Mouse (Mus musculus) lung, embryonic 16.5 days (tissue): ENCODE measurements at regions not wholly inside any gene's neighbourhood (a gene's known extent, or its start where the extent isn't known, plus 50 kb on each side); places are given as distances from the start of the nearest gene placed in this dataset.

Experiments
- ATAC-seq: fragments of 200-750 bp; cut with Nextera tagmentation; 2 replicates; pipeline ENCODE4 v1.8.0; 2017; ENCODE audit warnings: low read depth, mild to moderate bottlenecking, moderate library complexity
- H3K27ac ChIP-seq: fragments of 300-500 bp; sonication (generic); 2 replicates; pipeline ENCODE4 v1.5.1; 2014; ENCODE audit warnings: mild to moderate bottlenecking, control low read depth, low read length
- H3K27me3 ChIP-seq: fragments of 300-500 bp; sonication (generic); 2 replicates; pipeline ENCODE4 v1.6.1; 2014; ENCODE audit warnings: low read depth, low read length, mixed read lengths; ENCODE audit not compliant: control insufficient read depth, insufficient read depth
- H3K36me3 ChIP-seq: fragments of 300-500 bp; sonication (generic); 2 replicates; pipeline ENCODE4 v1.6.1; 2014; ENCODE audit warnings: low read length; ENCODE audit not compliant: control insufficient read depth, insufficient read depth
- H3K4me1 ChIP-seq: fragments of 300-500 bp; sonication (generic); replicated peaks from 2 replicates; pipeline ENCODE4 v1.6.1; 2014; ENCODE audit warnings: low read length, mixed read lengths; ENCODE audit not compliant: control insufficient read depth, insufficient read depth
- H3K4me2 ChIP-seq: fragments of 300-500 bp; sonication (generic); 2 replicates; pipeline ENCODE4 v1.6.1; 2014; ENCODE audit warnings: low read depth, low read length, control low read depth
- H3K4me3 ChIP-seq: fragments of 300-500 bp; sonication (generic); 2 replicates; pipeline ENCODE4 v1.5.1; 2014; ENCODE audit warnings: mild to moderate bottlenecking, low read length, control low read depth
- H3K9ac ChIP-seq: fragments of 300-500 bp; sonication (generic); 2 replicates; pipeline ENCODE4 v1.6.1; 2014; ENCODE audit warnings: low read length, control low read depth
- H3K9me3 ChIP-seq: fragments of 300-500 bp; sonication (generic); 2 replicates; pipeline ENCODE4 v1.6.1; 2016; ENCODE audit warnings: low read length; ENCODE audit not compliant: control insufficient read depth
- WGBS: fragments of 180-500 bp; shearing (Covaris S2); extraction: QIAGEN DNeasy Blood & Tissue Kit; methylation state at CpG from one replicate; pipeline ENCODE4 v1.1.7; 2014; 5-methylcytosine and 5-hydroxymethylcytosine counted together

DNA sequence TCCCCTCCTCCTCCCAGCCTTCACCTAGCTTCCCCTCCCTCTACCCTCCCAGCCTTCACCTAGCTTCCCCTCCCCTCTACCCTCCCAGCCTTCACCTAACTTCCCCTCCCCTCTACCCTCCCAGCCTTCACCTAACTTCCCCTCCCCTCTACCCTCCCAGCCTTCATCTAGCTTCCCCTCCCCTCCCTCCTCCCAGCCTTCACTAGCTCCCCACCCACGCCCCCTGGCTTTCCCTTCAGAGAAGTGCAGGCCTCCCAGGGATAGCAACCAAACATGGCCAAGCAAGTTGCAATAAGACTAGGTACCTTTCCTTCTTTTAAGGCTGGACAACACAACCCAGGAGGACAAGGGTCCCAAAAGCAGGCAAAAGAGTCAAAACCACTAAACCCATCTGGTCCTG, 248.5 kb downstream of the Ankrd16 start:
- Histone ChIP-seq H3K27me3 (no peaks in the 10 kb centered on the region), H3K36me3 (no peaks in the 10 kb centered on the region), H3K4me1 (peaks cover 10% of the 10 kb centered on the region), H3K9ac (no peak overlapping the region), H3K9me3 (no peaks in the 10 kb centered on the region), H3K27ac (no peak overlapping the region), H3K4me3 (no peak overlapping the region), H3K4me2 (no peak overlapping the region)
- WGBS = 71% methylated on average over 1 of the region's 1 CpGs
- ATAC-seq = no peak

DNA sequence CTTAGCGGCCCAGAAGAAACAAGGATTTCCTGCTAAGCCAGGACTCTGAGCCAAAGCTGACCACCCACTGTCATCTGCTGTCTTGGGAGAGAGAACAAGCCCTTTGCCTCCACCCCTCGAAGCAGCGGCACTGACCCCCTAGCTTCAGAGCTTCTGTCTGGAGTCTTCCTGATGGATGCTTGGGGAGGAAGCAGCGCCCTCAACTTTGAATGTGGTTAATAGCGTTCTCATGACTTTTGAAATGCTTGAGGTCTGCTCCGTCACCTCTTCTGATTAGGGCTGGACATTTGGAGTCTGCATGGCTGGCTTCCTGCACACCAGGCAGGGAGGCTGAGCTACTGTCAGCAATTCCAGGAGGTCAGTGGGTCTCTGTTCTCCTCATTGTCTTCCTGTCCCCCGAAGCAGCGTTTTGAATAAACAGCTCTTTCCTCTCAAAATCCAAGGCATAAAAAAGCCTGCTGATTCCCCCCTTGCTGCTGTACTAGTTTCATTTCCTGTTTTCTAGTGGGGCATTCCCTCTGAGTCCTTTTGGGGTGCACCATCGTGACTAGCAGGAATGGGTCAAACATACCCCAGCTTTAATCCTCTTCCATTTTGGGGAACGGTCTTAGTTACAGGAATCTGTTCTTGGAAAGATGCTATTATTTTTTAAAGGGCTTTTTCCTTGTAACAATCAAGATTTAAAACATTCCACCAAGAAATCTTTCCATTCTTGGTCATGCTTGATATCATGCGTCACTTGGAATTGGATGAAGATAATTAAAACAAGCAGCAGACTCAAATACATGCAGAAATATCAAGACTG, 256.0 kb downstream of the Ankrd16 start:
- Histone ChIP-seq H3K27me3 (no peaks in the 10 kb centered on the region), H3K36me3 (no peaks in the 10 kb centered on the region), H3K4me1 (peaks cover 9% of the 10 kb centered on the region; the same call in 1 of the 2 replicates), H3K27ac (peak overlapping the region; percentile 83), H3K9ac (peak overlapping the region; percentile 39; the same call in 1 of the 2 replicates), H3K4me2 (peak overlapping the region; percentile 46), H3K9me3 (no peaks in the 10 kb centered on the region), H3K4me3 (peak overlapping the region; percentile 15; the same call in 1 of the 2 replicates)
- WGBS = 41% methylated on average over 11 of the region's 11 CpGs
- peak; percentile 91 for ATAC-seq

DNA sequence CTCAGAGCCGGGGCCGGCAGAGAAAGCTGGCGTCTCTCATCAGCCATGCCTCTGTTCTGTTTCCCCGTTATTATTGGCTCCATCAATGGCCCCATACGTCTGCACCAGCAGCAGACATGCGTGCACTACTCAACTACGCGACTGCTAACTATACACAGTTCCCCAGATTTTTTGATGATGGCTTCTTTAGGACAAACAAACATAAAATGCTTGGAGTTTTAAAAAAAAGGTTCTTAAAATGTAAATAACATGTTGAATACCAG, 256.6 kb downstream of the Ankrd16 start:
- H3K36me3 ChIP-seq = no peaks in the 10 kb centered on the region
- H3K4me1 ChIP-seq = peaks cover 9% of the 10 kb centered on the region; the same call in 1 of the 2 replicates
- H3K27me3 ChIP-seq = no peaks in the 10 kb centered on the region
- H3K27ac ChIP-seq = peak overlapping the region; percentile 83; the same call in 1 of the 2 replicates
- H3K4me2 ChIP-seq = no peak overlapping the region
- ATAC-seq = peak; percentile 56; the same call in 1 of the 2 replicates
- no peaks in the 10 kb centered on the region for H3K9me3 ChIP-seq
- 49% methylated on average over 8 of the region's 8 CpGs for WGBS
- no peak overlapping the region for H3K9ac ChIP-seq
- H3K4me3 ChIP-seq = no peak overlapping the region

DNA sequence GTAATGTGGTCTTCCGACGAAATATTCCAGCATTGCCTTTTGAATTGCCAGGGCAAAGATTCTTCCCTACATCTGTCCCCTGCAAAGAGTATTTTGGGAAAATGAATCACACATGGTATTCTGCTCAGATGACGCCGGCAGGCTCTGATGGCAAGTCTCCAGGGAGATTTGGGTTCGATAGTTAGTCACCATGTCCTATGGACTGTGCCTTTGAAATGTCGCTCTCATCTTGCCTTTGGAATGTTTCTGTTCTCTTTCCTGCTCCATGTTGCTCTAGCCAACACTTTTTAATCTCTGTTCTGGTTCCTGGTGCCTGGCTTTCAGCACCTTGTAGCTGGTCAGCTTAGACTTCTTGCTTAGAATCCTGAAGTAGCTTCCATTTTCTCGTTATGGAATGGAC, 252.3 kb downstream of the Itga8 start:
- Histone ChIP-seq H3K36me3 (no peaks in the 10 kb centered on the region), H3K27me3 (no peaks in the 10 kb centered on the region), H3K9ac (no peak overlapping the region), H3K27ac (no peak overlapping the region), H3K4me3 (no peak overlapping the region), H3K4me2 (no peak overlapping the region), H3K4me1 (peaks cover 11% of the 10 kb centered on the region), H3K9me3 (no peaks in the 10 kb centered on the region)
- ATAC-seq = no peak
- 71% methylated on average over 7 of the region's 7 CpGs for WGBS

DNA sequence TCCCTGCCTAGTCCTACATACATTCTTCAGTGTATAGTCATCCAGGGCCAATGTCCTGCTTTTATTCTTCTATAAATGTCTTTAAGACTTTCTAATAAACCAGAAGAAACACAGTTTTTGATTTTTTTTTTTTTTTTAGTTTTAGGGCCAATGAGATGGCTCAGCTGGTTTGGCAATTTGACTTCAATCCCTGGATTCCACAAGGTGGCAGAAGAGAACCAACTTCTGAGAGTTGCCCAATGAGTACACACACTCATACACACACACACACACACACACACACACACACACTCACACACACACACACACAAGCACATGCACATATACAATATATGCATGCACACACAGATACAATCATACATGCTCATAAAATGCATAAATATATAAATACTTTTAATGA, 251.8 kb downstream of the Itga8 start:
- Histone ChIP-seq H3K9me3 (no peaks in the 10 kb centered on the region), H3K27ac (no peak overlapping the region), H3K9ac (no peak overlapping the region), H3K4me1 (peaks cover 11% of the 10 kb centered on the region), H3K4me3 (no peak overlapping the region), H3K36me3 (no peaks in the 10 kb centered on the region), H3K27me3 (no peaks in the 10 kb centered on the region), H3K4me2 (no peak overlapping the region)
- ATAC-seq = no peak

DNA sequence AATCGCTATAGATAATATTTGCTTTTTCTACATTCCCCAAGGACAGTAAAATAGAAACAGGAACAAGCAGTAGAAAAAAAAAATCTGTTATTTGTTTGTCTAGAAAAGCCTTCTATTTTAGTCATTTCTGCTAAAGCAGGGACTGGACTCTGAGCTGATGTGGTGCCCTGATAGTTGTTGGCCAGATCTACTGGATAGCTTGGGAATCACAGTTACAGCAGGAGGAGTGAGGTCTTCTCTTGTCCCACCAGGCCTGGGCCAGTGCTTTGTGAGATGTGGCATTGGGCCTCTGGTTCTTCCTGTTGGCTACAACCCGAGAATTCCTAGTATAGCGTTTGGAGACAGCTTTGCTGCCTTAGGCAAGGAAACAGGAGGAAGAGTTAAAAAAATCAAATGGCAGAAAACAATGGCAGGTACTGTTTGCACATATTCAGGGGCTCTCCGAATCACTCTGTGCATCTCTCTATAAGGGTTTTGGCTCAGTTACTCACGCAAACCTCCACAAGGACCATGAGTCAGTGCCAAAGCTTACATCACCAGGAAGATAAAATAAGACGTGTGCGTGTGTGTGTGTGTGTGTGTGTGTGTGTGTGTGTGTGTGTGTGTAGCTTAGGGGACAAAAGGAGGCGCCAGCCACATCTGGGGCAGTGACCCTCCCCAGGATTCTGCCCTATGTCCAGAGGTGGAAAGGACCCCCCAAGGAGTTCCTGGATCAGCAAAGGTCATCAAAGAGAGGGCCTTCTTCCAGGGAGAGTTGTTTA, 248.1 kb downstream of the Itga8 start:
- H3K4me1 ChIP-seq = peaks cover 11% of the 10 kb centered on the region
- ATAC-seq = peak; percentile 69
- H3K27ac ChIP-seq = peak overlapping the region; percentile 35
- no peak overlapping the region for H3K4me2 ChIP-seq
- H3K4me3 ChIP-seq = no peak overlapping the region
- 30% methylated on average over 8 of the region's 8 CpGs for WGBS
- H3K36me3 ChIP-seq = no peaks in the 10 kb centered on the region
- H3K9me3 ChIP-seq = no peaks in the 10 kb centered on the region
- H3K27me3 ChIP-seq = no peaks in the 10 kb centered on the region
- no peak overlapping the region for H3K9ac ChIP-seq

DNA sequence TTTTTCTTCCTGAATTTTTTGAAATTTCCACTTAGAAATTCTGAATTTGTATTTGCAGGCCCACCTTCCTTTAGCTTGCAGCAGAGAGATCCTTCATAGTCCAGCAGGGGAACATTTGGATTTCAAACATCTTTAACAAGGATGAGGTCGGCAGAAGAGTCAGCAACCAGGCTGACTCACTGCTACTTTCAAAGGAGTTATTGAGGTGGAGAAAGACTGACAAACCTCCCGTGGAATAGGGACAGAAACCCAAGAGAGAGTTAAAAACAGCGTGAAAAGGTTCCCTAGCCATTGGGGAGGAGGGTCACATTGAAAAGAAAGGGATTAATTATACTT, 247.6 kb downstream of the Itga8 start:
- Histone ChIP-seq H3K27me3 (no peaks in the 10 kb centered on the region), H3K9ac (no peak overlapping the region), H3K4me3 (no peak overlapping the region), H3K27ac (no peak overlapping the region; the same call in 1 of the 2 replicates), H3K4me2 (no peak overlapping the region), H3K9me3 (no peaks in the 10 kb centered on the region), H3K4me1 (peaks cover 11% of the 10 kb centered on the region), H3K36me3 (no peaks in the 10 kb centered on the region)
- 51% methylated on average over 3 of the region's 3 CpGs for WGBS
- no peak for ATAC-seq
